Mouse (Mus musculus) midbrain, embryonic 12.5 days (tissue): ENCODE results near the gene Hepacam2. TPM values are rescaled to one million over a fixed set of nuclear protein-coding genes. Genes with fewer than 3 reads are reported as not detected.
"Not testable (repeated sequence)": the region's sequence is repeated elsewhere in the genome, so short reads cannot be mapped to it uniquely, and the experiment has no call there.

Experiments
- ATAC-seq: fragments of 200-750 bp; cut with Nextera tagmentation; 2 replicates; pipeline ENCODE4 v1.8.0; 2017; ENCODE audit warnings: low read depth, moderate TSS enrichment, moderate library complexity; ENCODE audit not compliant: low FRiP score
- H3K27ac ChIP-seq: fragments of 300-500 bp; sonication (generic); replicated peaks from 2 replicates; pipeline ENCODE4 v1.5.1; 2016; ENCODE audit warnings: mild to moderate bottlenecking
- H3K27me3 ChIP-seq: fragments of 300-500 bp; sonication (generic); 2 replicates; pipeline ENCODE4 v1.6.1; 2016; ENCODE audit warnings: mild to moderate bottlenecking
- H3K36me3 ChIP-seq: fragments of 300-500 bp; sonication (generic); 2 replicates; pipeline ENCODE4 v1.6.1; 2016
- H3K4me1 ChIP-seq: fragments of 300-500 bp; sonication (generic); 2 replicates; pipeline ENCODE4 v1.6.1; 2016
- H3K4me2 ChIP-seq: fragments of 300-500 bp; sonication (generic); replicated peaks from 2 replicates; pipeline ENCODE4 v1.6.1; 2016; ENCODE audit warnings: mild to moderate bottlenecking, moderate library complexity
- H3K4me3 ChIP-seq: fragments of 300-500 bp; sonication (generic); 2 replicates; pipeline ENCODE4 v1.5.1; 2016; ENCODE audit warnings: mild to moderate bottlenecking
- H3K9ac ChIP-seq: fragments of 300-500 bp; sonication (generic); replicated peaks from 2 replicates; pipeline ENCODE4 v1.6.1; 2016; ENCODE audit warnings: mild to moderate bottlenecking, moderate library complexity
- H3K9me3 ChIP-seq: fragments of 300-500 bp; sonication (generic); 2 replicates; pipeline ENCODE4 v1.6.1; 2016; ENCODE audit warnings: mild to moderate bottlenecking
- WGBS: fragments of 180-500 bp; shearing (Covaris S2); methylation state at CpG from one replicate; pipeline ENCODE4 v1.1.7; 2016; 5-methylcytosine and 5-hydroxymethylcytosine counted together
- polyA plus RNA-seq: library from polyadenylated mRNA; unstranded; fragments of >200 nt; fragmentation: Nextera tagmentation; extraction: Ambion mirVana; gene quantifications from 2 replicates; pipeline ENCODE4 v1.2.1, GENCODE M21; 2016

The Hepacam2 gene
- polyA plus RNA-seq: 3.4 and 4.7 TPM in 2 replicates

DNA sequence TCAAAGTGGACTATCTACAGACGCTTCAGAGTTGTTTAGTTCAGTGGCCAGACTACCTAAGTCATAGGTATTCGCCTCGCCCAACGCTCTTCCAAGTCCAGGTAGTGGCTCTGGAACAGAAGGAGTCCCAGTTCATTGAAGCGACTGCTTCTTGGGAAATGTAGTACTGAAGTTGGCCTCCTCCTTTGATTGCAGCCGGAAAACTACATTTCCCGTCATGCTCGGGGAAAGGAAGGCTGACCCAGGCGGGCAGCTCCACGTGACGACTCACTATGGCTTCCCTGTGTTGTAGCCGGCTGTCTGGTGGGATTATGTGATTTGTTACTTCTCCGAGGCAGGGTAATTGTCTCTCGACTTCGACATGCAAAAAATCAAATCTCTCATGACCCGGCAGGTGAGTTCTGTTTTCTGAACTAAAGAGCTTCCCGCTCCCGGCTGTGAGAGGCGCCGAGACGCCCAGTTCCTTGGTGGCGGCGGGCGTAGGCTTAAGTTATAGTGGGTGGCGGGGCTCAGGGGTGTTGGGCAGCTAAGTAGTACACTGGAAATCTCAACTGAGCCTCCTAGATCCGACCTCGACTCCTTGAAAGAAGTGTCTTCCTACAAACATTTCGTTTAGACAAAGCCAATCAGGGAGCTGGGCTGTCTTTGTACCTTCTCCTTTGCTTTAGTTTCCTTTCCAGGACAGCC is at the start of gene Hepacam2, which contains the start of gene Vps50:
TSS of gene Hepacam2 (minus strand) at position 137 of the 687 bp plus-strand sequence.
TSS of gene Vps50 (plus strand) at position 221 of the 687 bp plus-strand sequence.
- Histone ChIP-seq H3K4me3 (peak within 1 kb of the TSS; percentile 83), H3K4me1 (peaks cover 10% of the 10 kb centered on the region), H3K9ac (peak within 1 kb of the TSS; percentile 73), H3K36me3 (no peaks in the 10 kb centered on the region), H3K9me3 (no peaks in the 10 kb centered on the region), H3K4me2 (peak within 1 kb of the TSS; percentile 96), H3K27ac (no peak within 1 kb of the TSS), H3K27me3 (no peaks in the 10 kb centered on the region)
- peak; percentile 99 for ATAC-seq
- 2% methylated on average over 28 of the region's 28 CpGs for WGBS

DNA sequence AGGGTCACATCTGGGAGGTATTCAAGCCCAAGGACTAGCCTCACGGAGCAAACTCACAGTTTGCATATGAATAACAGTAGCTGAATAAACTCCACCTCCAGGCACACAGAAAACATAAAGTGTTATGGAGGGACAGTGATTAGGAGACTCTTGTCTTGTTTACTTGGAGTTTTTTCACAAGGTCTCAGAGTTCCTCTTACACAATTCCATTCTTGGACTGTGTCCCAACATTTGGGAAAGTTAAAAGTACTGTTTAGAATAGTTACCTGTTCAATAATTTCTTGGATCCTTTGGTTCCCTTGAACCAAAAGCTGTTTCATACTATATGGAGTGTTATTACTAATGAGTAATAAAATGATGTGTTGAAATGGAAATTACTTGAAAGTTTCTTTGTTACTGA is 46.9 kb upstream of the Hepacam2 start:
- Histone ChIP-seq H3K36me3 (peaks cover 5% of the 10 kb centered on the region; the same call in 1 of the 2 replicates), H3K4me1 (no peaks in the 10 kb centered on the region), H3K9me3 (no peaks in the 10 kb centered on the region), H3K27me3 (no peaks in the 10 kb centered on the region), H3K4me2 (no peak overlapping the region), H3K9ac (no peak overlapping the region), H3K27ac (no peak overlapping the region), H3K4me3 (no peak overlapping the region)
- no peak for ATAC-seq
- 43% methylated on average over 1 of the region's 1 CpGs for WGBS

DNA sequence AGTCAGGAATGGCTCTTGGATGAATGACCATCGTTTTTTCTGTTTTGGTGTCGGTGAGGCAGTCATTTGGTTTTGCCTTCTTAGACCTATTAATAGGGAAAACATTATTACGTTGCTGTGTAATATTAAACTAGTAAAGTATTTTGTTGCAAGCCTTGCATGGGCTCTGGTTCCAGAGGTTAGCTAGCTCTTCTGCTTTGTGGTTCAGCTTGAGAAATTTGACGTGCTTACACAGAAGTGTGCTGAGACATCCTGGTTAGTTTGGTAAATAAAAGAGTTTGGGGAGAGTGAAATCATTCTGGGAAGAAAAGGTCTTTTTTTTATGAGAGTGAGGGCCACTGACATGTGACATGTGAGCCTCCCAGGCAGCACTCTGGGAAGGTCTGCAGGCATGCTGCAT is 45.8 kb upstream of the Hepacam2 start:
- Histone ChIP-seq H3K27ac (no peak overlapping the region), H3K4me3 (no peak overlapping the region), H3K4me1 (no peaks in the 10 kb centered on the region), H3K4me2 (no peak overlapping the region), H3K9ac (no peak overlapping the region), H3K27me3 (no peaks in the 10 kb centered on the region), H3K9me3 (no peaks in the 10 kb centered on the region), H3K36me3 (peaks cover 5% of the 10 kb centered on the region; the same call in 1 of the 2 replicates)
- WGBS: 84% methylated on average over 4 of the region's 4 CpGs
- ATAC-seq: no peak

DNA sequence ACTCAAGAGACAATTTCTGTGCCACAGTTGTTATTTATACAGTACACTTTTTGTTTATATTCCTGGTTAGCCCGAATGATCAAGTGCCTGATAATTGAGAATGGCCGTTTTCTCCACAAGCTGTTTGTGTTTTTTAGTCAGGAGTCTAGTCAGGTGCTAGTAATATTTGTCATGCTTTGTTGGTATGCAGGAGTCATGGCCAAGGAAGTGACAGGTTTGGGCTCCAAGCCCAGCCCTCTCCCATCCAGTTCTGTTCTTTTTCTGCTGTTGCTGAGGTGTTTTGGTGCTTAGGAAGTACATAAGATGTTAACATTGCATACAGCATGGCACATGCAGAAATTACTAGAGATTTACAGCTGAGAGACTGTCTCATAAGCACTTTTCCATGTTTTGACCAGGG is 41.4 kb upstream of the Hepacam2 start:
- Histone ChIP-seq H3K9me3 (no peaks in the 10 kb centered on the region), H3K9ac (no peak overlapping the region), H3K4me2 (no peak overlapping the region), H3K36me3 (peaks cover 5% of the 10 kb centered on the region; the same call in 1 of the 2 replicates), H3K27me3 (no peaks in the 10 kb centered on the region), H3K4me1 (no peaks in the 10 kb centered on the region), H3K4me3 (no peak overlapping the region), H3K27ac (no peak overlapping the region)
- no peak for ATAC-seq
- 90% methylated on average over 2 of the region's 2 CpGs for WGBS

DNA sequence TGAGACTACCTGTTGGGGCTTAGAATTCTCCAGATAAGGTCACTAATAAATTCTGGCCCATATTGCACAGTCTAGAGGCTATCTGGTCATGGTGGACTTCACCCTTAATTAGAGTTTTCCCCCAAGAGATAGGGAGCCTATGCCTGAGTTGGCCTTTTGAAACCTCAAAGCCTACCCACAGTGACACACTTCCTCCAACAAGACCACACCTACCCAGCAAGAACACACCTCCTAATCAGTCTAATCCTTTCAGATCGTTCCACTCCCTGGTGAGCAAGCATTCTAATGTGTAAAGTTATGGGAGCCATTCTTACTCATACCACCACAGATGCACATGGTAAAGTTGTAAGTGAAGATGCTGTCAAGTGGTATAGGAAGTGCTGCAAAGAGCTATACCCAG is 38.0 kb upstream of the Hepacam2 start:
- H3K9ac ChIP-seq: no peak overlapping the region
- no peak overlapping the region for H3K4me2 ChIP-seq
- H3K27ac ChIP-seq: no peak overlapping the region
- H3K9me3 ChIP-seq: no peaks in the 10 kb centered on the region
- H3K4me3 ChIP-seq: no peak overlapping the region
- WGBS: 43% methylated on average over 1 of the region's 1 CpGs
- H3K27me3 ChIP-seq: no peaks in the 10 kb centered on the region
- ATAC-seq: no peak
- peaks cover 5% of the 10 kb centered on the region; the same call in 1 of the 2 replicates for H3K36me3 ChIP-seq
- peaks cover 6% of the 10 kb centered on the region for H3K4me1 ChIP-seq

DNA sequence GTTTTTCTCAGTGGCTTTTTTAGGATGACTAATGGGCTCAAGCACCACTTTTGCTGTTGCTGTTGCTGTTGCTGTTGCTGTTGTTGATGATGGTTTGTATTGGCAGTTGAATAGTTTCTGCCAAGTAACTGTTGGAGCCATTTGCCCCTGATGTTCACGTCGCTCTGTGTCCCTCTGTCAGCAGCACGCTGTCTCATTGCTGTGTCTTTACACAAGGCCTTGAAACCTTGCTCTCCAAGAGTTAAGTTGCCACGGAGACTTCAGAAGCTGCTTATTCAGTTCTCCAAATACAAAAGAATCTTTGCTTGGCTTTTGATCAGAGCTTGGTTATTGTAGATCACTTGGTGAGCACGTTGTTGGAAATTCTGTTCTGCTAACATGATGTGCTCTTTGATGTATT is 33.3 kb upstream of the Hepacam2 start:
- H3K27ac ChIP-seq: 0 out of 2 replicates have a peak overlapping the region, but pooled peaks have one; percentile 25
- peaks cover 6% of the 10 kb centered on the region for H3K4me1 ChIP-seq
- WGBS: 12% methylated on average over 5 of the region's 5 CpGs

DNA sequence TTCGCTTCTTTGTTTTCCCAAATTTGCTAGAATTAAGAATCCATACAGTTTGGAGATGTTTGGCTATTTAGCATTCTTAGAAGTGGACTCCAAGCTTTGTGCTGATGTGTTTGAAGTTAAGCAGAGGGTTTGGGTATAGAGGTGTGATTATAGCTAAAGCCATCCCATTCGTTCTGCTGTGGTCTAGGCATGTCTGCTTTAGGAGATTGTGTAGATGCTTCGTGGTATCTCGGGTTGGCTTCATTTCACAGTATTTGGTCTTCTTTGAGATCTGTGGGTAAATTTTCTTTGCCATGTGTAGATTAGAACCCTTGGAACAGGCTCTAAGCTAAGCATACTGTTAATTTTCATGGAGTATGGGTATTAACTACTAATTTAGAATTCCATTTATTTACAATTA is 30.1 kb upstream of the Hepacam2 start:
- ATAC-seq: no peak
- Histone ChIP-seq H3K27ac (no peak overlapping the region), H3K4me2 (no peak overlapping the region), H3K4me3 (no peak overlapping the region), H3K9ac (no peak overlapping the region), H3K36me3 (0 out of 2 replicates have a peak, but pooled peaks cover 2% of the 10 kb centered on the region), H3K4me1 (peaks cover 6% of the 10 kb centered on the region), H3K9me3 (no peaks in the 10 kb centered on the region), H3K27me3 (no peaks in the 10 kb centered on the region)
- WGBS: 92% methylated on average over 4 of the region's 4 CpGs

More for the DNA sequence above, 33.3 kb upstream of the Hepacam2 start:
- Histone ChIP-seq H3K4me2 (no peak overlapping the region), H3K27me3 (no peaks in the 10 kb centered on the region), H3K4me3 (no peak overlapping the region), H3K36me3 (peaks cover 2% of the 10 kb centered on the region; the same call in 1 of the 2 replicates), H3K9me3 (no peaks in the 10 kb centered on the region), H3K9ac (no peak overlapping the region)
- peak; percentile 60 for ATAC-seq

DNA sequence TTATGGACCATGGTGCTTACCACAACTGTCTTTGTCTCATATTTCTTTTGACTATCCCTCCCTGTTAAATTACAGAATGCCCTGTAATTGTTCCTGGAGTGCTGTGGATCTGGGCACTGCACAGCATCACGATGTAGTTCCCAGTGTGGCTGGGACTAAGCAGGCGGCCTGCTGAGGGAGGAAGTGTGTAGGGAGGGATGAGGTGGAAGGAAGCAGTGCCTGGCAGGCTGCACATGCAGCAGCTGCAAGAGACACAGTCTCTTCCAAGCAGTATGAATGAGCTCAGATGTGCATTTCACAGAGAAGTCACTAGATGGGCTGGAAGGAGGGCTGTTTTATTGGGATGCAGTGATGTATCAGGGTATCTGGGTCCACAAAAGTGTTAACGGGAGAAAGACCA is 14.5 kb upstream of the Hepacam2 start:
- peak; percentile 67 for ATAC-seq
- peaks cover 20% of the 10 kb centered on the region for H3K4me1 ChIP-seq
- no peaks in the 10 kb centered on the region for H3K9me3 ChIP-seq
- peak overlapping the region; percentile 43 for H3K27ac ChIP-seq
- H3K4me2 ChIP-seq: no peak overlapping the region
- H3K9ac ChIP-seq: peak overlapping the region; percentile 25
- no peaks in the 10 kb centered on the region for H3K27me3 ChIP-seq
- WGBS: 29% methylated on average over 3 of the region's 3 CpGs
- H3K36me3 ChIP-seq: no peaks in the 10 kb centered on the region
- H3K4me3 ChIP-seq: no peak overlapping the region

DNA sequence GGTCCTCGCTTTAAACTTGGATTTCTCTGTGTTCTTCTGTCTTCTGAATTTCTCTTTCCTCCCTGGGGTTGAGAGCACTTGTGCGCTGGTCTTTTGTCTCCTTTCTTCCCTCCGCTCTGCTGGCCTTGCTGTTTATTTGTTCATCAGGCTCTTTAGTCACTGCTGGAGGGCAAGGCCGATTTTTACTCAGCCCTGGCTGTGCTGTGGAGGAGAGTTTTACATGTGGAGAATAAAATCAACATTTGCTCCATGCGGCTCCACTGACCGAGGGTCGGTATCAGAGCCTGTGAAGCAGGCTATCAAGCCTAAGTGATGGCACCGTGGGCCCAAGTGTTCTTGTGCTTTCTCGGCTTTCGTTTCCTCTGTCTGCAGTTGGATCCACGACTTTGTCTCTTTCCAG is 13.5 kb upstream of the Hepacam2 start:
- Histone ChIP-seq H3K27ac (peak overlapping the region; percentile 87), H3K36me3 (no peaks in the 10 kb centered on the region), H3K9me3 (no peaks in the 10 kb centered on the region), H3K4me1 (peaks cover 20% of the 10 kb centered on the region), H3K27me3 (no peaks in the 10 kb centered on the region), H3K9ac (peak overlapping the region; percentile 46), H3K4me3 (peak overlapping the region; percentile 25; the same call in 1 of the 2 replicates), H3K4me2 (peak overlapping the region; percentile 47)
- WGBS: 21% methylated on average over 11 of the region's 11 CpGs
- ATAC-seq: peak; percentile 64

DNA sequence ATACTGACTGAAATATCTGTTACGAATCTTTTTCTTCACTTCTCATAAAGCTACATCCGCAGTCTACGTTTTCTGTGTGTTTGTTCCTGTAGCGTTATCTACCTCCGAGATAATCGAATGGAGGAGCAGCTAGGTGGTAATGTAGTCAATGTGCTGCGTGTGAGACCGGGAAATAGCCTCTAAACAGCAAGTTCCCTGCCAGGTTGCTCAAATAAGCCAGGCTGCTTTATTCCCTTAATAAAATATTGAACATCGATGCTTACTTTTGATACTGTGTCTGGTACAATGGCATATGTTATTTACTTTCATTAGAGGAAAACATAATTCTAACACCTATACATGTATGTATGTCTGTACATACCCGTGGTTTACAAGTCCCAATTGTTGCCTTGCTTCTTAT is 13.0 kb upstream of the Hepacam2 start:
- Histone ChIP-seq H3K4me2 (peak overlapping the region; percentile 47), H3K36me3 (no peaks in the 10 kb centered on the region), H3K27ac (peak overlapping the region; percentile 87), H3K27me3 (no peaks in the 10 kb centered on the region), H3K4me3 (no peak overlapping the region), H3K9ac (peak overlapping the region; percentile 46; the same call in 1 of the 2 replicates), H3K9me3 (no peaks in the 10 kb centered on the region), H3K4me1 (peaks cover 20% of the 10 kb centered on the region)
- no peak for ATAC-seq
- 58% methylated on average over 10 of the region's 10 CpGs for WGBS

DNA sequence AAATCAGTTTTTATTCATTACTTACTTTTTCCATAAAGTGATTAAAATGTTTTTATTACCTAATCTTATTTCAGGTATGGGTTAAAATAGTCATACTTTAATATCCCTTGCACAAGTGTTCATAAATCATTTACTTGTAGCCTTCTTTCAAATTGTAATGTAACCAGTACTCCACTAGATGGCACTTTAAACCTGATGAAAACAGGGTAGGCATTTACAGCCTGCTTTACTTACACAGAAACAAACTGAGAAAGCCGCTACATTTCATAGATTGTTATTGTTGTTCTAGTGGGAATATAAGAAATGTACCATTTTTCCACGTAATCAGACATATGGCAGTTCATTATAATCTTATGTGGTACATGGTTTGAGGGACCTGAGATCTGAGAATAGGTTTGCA is 11.7 kb upstream of the Hepacam2 start:
- peak; percentile 29; the same call in 1 of the 2 replicates for ATAC-seq
- 14% methylated on average over 2 of the region's 2 CpGs for WGBS

DNA sequence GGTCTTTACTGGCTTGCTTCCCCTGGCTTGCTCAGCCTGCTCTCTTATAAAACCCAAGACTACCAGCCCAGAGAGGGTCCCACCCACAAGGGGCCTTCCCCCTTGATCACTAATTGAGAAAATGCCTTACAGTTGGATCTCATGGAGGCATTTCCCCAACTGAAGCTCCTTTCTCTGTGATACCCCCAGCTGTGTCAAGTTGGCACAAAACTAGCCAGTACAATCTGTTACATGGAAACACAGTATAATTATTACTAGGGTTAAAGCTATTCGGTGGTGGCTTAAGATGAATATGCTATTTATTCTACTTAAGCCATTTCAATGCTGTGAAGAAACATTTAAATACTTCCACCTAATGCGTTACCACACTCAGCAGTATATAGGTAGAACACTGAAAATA is 10.1 kb upstream of the Hepacam2 start:
- 91% methylated on average over 2 of the region's 2 CpGs for WGBS
- not testable (repeated sequence) for H3K4me3 ChIP-seq, ATAC-seq, H3K36me3 ChIP-seq, H3K9ac ChIP-seq, H3K27ac ChIP-seq, H3K4me2 ChIP-seq, H3K9me3 ChIP-seq, H3K27me3 ChIP-seq
- peaks cover 20% of the 10 kb centered on the region for H3K4me1 ChIP-seq

More for the DNA sequence above, 11.7 kb upstream of the Hepacam2 start:
- Histone ChIP-seq H3K9ac (no peak overlapping the region), H3K36me3 (no peaks in the 10 kb centered on the region), H3K27me3 (no peaks in the 10 kb centered on the region), H3K27ac (no peak overlapping the region), H3K9me3 (no peaks in the 10 kb centered on the region), H3K4me3 (no peak overlapping the region), H3K4me1 (peaks cover 20% of the 10 kb centered on the region), H3K4me2 (no peak overlapping the region)
